Mouse (Mus musculus): ENCODE data around the gene Tnrc6b. TPM values are rescaled to one million over a fixed set of nuclear protein-coding genes. Genes with fewer than 3 reads are reported as not detected.
"Not testable (repeated sequence)": the region's sequence is repeated elsewhere in the genome, so short reads cannot be mapped to it uniquely, and the experiment has no call there.

Gene Tnrc6b
- total RNA-seq, 4 experiments from 2014 or later, result 61.4 to 85.1 (median 69.2) TPM

DNA sequence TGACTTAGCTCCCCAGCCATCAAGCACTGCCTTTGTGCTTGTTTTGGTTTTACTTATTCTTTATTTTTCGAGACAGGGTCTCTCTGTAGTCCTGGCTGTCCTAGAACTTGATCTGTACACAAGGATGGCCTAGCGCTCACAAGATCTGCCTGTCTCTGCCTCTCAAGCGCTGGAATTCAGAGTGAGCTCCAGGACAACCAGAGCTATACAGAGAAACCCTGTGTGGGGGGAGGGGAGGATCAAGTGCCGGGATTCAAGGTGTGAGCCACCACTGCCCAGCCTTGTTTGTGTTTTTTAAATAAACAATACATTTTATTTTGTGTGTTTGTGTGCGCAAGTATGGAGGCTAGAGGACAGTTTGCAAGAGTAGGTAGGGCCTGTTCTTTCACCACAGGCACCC is 141.0 kb downstream of the Tnrc6b start:
- DNase-seq, result no peak

DNA sequence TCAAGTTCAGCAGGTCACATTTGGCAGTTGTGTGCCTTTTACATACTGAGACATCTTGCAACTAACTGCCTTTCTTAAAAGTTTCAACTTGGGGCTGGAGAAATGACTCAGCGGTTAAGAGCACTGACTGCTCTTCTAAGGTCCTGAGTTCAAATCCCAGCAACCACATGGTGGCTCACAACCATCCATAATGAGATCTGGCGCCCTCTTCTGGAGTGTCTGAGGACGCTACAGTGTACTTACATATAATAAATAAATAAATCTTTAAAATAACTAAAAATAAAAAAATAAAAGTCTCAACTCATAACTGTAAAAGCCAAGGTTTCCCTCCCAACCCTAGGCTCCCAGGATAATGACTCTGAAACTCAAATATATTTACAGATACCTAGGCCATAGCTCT is 141.4 kb downstream of the Tnrc6b start:
- DNase-seq, result not testable (repeated sequence)

DNA sequence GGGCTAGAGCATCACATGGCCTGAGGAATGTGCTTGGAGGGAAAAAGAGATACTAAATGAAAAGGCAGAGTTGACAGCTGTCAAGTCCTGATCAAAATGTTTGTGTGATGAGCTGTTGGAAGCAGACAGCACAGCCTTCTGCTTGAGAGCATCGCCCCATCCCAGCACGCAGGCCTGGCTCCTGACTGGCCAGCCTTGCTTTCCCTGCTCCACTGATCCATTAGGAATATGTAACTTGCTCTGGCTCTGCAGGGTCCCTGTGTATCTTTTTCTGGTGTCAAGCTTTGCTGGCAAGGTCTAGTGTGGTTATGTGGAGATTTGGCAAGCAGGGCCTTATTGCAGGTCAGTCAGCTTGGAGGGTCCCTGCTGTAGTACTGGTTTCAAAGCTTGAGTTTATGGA is 148.3 kb downstream of the Tnrc6b start:
- DNase-seq, result no peak

DNA sequence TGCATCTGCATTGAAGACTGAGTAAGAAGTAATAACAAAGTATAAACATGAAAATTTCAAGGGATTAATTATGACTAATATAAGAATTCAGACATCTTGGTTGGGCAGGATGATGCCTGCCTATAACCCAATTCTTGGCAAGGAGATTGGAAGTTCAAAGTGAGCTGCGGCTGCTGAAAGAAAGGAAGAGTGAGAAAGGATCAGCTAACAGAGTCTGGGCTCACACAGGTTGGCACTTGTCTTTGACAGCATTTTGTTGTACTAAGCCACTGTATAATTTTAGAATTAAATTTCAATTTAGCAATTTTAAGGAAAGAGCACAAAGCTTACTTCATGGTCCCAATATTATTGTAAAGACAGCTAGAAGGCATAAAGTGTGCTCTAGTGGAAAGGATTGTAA is 150.2 kb downstream of the Tnrc6b start:
- DNase-seq, result no peak

DNA sequence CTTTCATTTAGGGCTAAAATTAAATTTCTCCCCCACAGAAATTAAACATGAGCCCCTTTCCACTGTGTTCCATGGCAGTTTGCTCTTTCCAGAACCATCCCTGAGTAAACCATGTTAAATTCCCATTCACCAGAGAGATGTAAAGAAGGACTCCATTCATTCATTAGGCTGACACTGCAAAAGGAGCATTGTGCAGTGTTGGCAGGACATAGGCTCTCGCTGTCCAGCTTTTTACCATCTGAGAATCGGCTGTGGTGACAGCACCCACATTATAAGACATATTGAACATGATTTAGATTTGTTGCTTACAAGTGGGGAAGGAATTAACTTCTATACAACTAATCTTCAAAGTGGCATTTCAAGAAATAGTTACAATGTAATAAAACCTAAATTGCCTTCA is 150.9 kb downstream of the Tnrc6b start:
- DNase-seq, result no peak

DNA sequence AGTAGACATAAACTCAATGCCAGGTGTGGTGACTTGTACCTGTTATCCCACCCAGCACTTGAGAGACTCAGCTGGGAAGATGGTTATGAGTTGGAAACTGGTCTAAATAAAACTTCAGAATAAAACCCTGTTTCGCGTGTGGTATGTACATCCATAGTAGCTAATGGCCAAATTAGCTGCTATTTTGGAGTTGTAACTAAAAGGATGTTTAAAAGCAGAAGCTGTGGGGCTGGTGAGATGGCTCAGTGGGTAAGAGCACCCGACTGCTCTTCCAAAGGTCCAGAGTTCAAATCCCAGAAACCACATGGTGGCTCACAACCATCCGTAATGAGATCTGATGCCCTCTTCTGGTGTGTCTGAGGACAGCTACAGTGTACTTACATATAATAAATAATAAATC is 157.5 kb downstream of the Tnrc6b start:
- not testable (repeated sequence) for DNase-seq

DNA sequence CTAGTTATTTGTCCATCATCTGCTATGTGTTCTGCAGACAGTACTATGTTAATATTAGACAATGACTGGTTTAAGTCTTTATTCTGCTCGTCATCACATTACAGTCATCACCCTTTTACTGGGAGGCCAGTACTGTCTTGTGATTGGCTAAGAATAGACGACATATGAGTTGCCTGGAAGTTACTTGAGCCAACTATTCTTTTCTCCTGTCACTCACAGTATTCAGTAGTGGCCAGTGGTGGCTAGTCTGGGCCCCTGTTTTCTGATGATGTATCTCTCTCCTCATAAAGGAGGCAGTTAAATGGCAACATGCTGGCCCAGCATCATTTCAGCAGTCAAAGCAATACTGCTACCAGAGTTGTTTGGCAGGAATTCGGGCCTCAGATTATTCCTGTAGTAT is 163.6 kb downstream of the Tnrc6b start:
- no peak for DNase-seq

DNA sequence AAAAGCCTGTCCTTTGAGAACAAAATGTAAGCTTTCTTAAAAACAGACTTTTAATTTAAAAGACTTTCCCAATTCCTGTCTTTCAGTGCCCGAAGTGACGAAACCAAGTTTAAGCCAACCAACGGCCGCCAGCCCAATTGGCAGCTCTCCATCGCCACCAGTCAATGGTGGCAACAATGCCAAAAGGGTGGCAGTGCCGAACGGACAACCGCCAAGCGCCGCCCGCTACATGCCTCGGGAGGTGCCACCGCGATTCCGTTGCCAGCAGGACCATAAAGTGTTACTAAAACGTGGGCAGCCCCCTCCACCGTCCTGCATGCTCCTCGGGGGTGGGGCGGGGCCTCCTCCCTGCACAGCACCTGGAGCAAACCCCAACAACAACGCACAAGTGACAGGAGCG is 165.1 kb downstream of the Tnrc6b start:
- peak; percentile 9 for DNase-seq

DNA sequence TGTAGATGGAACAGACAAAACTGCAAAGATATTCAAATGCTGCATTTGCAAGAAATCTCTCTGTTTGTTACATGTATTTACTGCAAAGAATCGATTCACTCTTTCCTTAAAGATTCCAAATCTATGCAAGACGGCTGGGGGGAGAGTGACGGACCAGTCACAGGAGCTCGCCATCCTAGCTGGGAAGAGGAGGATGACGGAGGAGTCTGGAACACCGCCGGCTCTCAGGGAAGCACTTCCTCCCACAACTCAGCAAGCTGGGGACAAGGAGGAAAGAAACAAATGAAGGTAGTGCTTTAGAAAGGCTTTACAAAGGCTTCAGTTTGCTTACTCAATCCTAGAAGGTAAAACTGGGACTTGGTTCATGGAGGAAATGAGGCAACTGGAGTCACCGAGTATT is 173.0 kb downstream of the Tnrc6b start:
- DNase-seq, result no peak

DNA sequence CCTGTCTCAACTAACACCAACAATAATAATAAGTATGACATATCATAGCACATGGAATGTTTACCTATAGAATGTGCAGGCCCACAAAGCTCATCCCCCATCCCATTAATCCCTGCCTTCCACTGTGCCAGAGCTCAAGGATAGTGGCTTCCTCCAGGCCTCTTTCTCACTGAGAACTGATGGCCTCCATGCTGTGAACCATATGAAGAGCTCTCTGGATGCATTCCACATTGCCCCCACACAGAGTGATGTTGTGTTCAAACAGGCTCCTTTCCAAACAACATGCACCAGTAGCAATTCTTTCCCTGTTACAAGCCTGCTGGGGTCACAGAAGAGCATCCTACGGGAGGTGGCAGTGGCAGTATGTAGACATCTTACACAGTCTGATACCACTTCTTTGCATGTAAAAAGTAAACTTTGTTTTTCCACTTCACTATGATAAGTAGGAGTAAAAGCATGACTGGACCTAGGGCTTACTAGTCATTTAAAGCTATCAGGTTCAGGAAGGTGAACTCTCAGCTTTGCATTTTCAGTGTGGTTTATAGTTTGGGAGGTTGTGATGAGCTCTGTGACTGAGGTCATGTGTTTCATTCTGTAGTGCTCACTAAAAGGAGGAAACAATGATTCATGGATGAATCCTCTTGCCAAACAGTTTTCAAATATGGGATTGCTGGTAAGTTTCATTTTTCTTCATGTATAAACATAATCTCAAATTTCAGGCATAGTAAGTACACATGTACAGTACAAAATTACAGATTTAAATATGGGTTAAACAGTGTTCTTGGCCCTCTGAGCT is 175.4 kb downstream of the Tnrc6b start:
- DNase-seq, result no peak

DNA sequence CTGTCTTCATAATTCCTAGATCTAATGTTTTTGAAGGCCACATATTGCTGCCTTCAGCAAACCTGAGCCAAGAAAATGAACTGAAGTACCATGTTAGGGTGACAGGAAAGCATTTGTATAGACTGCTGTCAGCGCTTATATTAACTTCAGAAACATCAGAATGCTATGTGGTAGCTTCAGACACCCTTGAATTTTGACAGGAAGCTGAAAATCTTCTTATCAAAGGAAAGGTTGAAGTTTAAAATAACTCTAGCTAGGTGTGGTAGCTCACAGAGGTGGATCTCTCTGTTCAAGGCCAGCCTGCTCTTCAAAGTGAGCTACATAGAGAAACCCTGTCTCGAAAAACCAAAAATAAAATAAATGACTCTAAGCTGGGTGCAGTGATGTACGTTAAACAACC is 181.2 kb downstream of the Tnrc6b start:
- DNase-seq, result no peak

DNA sequence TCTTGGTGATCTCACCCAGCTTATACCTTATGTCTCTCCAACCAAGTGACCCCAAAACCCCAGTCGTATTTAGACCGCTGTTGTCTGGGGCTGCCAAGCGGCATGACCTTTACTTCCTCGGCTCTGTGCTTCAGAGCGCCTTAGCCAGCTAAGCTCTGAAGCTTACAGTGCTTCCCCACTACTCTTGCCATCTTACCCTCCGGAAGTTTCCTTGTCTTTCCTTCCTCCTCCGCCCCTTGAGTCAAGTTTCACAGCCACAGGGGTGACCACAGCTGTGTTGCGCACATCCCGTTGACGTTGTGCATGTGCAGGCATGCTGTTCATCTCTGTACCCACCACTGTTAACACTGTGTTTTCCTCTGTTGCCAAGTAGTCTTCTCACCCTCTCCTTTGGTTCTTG is 185.6 kb downstream of the Tnrc6b start:
- no peak for DNase-seq

DNA sequence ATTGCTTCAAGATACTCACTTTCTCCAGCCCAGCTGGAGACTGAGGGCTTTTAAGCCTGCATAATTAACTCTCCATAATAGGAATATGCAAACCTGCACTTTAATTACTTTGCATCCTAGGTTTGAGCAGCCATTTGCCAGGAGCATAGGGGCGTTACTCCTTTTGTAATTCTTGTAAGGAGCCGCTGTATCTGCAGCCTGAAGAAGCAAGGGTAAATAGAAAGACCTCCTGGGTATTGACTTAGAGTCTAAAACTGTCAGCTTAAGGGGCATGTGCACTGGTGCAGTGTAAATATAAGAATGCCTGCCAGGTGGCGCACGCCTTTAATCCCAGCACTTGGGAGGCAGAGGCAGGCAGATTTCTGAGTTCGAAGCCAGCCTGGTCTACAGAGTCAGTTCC is 186.8 kb downstream of the Tnrc6b start:
- DNase-seq, result no peak

DNA sequence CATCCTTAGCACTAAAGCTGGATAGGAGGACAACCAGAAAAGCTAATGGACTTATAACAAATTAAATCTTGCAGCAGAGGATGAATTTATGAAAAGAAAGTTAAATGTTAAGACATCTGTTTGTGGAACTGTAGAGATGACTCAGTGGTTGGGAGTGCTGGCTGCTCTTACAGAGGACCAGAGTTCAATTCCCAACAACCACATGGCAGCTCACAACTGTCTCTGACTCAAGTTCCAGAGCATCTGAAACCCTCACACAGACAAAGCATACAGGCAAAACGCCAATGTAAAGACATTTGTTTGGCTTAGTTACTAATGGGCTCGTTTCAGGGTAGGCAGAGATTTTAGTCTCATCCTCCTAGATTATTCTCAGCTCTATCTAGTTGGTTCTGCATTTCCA is 188.7 kb downstream of the Tnrc6b start:
- no peak for DNase-seq

DNA sequence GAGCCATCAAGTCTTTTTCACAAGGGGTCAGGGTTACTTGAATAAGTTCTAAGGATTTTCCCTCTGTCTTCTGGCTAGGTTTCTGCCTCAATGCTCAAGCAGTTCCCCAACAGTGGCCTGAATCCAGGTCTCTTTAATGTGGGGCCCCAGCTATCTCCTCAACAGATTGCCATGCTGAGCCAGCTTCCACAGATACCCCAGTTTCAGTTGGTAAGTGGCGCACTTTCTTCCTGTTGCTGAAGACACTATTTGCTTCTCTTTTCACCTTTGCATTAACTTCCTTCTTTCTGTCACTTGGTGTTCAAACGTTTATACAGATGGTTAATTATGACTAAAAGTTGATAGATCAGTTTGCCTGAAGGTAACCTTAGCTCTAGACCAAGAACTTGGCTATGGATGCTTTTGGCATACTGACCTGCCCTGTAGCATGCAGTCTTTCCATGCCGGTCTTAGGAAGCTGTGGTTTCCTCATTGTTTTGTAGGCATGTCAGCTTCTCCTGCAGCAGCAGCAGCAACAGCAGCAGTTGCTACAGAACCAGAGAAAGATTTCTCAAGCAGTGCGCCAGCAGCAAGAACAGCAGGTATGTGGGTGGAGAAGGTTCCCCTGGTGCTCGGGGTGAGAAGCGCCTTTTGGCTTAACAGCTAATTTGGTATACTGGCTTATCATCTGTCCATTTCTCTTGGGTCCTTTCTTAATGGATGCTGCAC is 190.8 kb downstream of the Tnrc6b start:
- DNase-seq, result no peak

DNA sequence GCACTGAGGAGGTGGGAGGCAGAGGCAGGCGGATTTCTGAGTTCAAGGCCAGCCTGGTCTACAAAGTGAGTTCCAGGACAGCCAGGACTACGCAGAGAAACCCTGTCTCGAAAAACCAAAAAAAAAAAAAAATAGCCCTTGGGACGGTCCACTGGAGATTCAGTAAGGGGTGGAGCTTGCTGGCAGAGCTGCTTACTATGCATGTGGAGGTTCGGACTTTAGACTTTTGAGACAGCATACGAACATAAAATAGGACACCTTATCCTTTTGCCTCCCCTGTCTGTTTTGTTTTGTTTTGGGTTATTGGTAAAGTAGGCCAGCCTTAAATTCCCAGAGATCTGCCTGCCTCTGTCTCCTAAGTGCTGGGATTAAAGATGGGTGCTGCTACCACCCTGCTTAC is 193.7 kb downstream of the Tnrc6b start:
- not testable (repeated sequence) for DNase-seq

DNA sequence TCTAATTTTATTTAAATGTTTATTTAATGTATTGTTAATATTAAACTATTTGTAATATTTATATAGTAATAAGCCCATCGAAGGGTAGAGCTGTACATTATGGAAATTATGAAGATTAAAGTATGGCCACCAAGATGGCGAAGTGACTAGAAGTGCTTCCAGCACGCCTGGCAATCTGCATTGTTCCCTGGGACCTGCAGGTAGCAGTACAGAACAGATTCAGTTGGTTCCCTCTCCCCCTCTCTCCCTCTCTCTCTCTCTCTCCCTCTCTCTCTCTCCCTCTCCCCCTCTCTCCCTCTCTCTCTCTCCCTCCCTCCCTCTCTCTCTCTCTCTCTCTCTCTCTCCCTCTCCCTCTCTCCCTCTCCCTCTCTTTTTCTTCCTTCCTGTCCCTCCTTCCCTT is 199.1 kb downstream of the Tnrc6b start:
- no peak for DNase-seq

DNA sequence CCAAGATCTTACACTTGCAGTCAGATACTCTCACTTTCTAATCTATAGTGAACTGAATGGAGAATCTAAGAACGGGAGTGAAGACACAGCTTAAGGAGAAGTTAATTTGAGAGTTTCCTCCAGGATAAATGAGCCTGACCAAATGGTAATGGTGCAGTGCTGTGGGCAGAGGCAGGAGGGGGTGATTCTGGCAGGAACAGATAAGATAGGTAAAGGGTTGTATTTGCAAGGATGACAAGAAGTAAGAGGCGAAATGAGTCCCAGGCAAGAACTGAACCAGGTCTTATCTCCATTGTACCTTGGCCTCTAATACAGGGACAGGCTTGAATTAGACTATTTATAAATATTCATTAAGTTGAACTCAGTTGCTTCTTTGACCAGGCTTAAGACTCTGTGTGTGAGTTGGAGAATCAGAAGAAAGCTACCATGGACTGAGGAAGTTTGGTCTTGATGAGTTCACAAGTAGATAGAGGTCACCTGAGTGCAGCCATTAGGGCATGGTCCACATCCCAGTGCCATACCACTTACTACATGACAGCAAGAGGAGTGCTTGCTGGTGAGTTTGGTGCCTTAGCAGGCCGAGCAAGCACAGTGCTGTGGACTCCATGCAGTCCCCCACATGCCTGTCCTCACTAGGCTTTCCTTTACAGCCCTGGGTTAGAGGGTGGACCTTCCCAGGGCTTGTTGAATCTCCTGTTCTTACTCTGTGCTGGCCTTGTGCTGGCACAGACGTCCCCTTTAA is 199.8 kb downstream of the Tnrc6b start:
- DNase-seq, result no peak

DNA sequence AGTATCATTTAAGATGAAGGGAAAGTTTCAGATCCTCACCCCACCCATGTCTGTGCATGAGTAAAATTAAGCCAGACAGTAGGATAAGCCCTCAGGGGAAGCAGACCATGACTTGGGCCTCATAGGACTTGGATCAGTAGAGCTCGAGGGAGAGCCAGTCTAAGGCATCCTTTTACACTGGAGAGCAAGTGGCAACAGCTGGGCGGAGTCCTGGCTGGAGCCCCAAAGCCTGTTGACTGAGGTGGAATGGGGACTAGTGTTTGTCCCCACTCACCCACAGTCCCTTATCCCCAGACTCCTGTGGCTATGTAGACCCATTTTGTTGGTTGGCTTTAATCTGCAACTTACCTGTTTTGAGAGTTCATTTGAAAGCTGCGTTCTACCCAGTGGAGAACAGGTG is 201.1 kb downstream of the Tnrc6b start:
- no peak for DNase-seq

DNA sequence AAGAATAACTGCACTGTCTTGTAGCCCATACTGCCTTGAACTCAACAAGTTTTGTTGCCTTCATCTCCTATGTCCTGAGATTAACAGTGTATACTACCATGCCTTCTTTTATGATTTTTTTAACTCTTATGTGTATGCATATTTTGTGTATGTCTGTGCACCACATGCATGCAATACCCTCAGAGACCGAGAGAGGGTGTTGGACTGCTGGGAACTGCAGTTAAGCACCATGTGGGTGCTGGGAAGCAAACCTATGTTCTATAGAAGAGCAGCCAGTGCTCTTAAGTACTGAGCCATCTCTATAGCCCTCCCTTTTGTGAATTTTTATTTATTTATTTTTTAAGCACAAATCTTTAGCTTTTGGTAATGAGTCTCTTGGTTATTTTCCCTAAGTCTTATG is 202.7 kb downstream of the Tnrc6b start:
- no peak for DNase-seq

DNA sequence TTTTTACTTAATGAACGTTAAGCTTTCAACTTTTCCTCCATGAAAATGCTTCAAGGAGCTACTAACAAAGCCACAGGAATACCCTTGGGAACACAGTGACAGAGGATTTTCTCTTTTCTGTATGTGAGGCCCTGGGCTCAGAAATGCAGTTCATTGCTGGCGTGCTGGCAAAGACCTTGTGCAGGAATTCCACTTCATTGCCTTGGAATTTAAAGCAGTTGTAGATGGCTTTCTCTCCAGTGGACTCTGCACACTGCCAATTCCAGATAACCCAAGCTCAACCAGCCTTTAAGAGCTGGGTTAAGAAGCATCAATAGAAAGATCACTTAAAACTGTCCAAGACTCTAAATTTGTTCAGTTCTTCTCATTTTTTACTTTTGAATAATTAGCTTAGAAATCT is 204.7 kb downstream of the Tnrc6b start:
- peak; percentile 22 for DNase-seq

DNA sequence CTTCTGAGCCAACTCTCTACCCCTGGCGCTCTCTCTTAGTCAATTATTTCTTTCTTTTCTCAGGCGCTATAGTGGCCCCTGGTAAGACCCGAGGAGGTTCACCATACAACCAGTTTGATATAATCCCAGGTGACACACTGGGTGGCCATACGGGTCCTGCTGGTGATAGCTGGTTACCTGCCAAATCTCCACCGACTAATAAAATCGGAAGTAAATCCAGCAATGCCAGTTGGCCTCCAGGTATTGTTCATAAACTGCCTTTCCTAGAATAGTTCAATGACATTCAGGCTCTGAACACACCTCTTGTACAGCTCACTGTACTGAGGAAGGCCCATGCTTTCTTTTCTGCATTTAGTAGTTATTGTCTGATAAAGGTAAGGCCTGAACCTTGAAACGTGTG is 205.5 kb downstream of the Tnrc6b start:
- no peak for DNase-seq

DNA sequence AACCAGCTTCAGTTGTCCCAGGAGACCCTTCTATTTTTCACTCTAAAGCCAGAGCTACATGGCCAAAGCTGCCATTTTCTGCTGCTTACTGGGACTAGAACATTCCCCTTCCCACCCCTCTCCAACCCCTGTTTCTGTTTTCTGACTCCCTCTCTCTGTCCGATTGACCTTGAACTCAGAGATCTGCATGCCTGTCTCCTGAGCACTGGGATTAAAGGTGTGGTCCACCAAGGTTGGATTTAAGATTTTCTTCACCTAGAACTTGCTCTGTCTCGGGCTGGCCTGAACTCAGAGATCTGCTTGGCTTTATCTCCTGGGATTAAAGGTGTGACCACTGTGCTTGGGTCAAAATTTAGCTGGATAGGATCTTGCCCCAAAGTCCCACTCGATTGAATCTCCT is 209.2 kb downstream of the Tnrc6b start:
- no peak for DNase-seq

DNA sequence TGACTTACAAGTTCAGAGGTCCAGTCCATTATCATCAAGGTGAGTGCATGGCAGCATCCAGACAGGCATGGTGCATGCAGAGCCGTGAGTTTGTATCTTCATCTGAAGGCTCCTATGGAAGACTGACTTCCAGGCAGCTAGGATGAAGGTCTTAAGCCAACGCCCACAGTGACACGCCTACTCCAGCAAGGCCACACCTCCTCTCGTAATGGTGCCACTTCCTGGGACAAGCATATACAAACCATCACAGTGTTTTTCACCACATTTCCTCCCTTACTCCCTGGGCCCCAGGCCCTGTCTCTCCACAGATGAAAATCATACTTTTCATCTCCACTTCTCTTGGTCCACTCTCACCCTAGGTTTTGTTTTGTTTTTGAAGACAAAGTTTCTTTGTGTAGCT is 210.7 kb downstream of the Tnrc6b start:
- no peak for DNase-seq
